Mouse (Mus musculus): ENCODE data around the gene Lims1. TPM values are rescaled to one million over a fixed set of nuclear protein-coding genes. Genes with fewer than 3 reads are reported as not detected.

Lims1 gene
- polyA plus RNA-seq, 1 experiment from 2014 or later: 121 TPM

DNA sequence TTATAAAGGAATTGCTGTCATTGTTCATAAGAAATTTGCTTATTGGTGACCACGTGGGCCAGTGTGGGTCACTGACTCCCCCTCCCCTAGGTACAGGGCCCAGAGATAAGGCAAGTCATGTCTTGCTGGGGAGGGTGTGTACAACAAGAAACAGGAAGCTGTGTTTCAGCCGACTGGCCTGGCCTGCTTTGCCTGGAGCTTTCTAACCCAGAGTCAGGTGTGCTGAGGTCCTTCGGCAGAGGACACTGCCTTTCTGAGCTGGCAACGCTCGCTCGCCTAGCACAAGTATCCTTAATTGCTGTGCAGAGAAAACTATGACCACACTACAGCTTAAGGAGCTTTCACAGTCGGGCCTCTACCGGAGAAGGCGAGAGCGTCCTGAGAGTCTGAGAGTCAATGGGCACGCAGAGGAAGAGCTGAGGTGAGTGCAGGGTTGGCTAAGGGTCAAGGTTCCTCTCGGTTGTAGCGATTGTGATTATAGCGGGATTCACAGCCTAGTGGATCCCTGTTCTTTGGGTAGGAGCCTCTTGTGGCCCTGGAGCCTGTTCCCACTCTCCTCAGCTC, 48.1 kb downstream of the Lims1 start:
- H3K4me3 ChIP-seq: peak overlapping the region; percentile 76
- peak overlapping the region; percentile 97 for H3K27ac ChIP-seq
- H3K4me1 ChIP-seq: peaks cover 90% of the 10 kb centered on the region
- H3K9ac ChIP-seq: peak overlapping the region; percentile 86
- WGBS (ENCODE audit: insufficient replicate concordance): 5% methylated on average over 14 of the region's 14 CpGs
- peak overlapping the region; percentile 76 for H3K4me2 ChIP-seq
- no peaks in the 10 kb centered on the region for H3K9me3 ChIP-seq (replicated peaks)
- ATAC-seq: peak; percentile 79
- H3K27me3 ChIP-seq (replicated peaks): no peaks in the 10 kb centered on the region
- peaks cover 18% of the 10 kb centered on the region for H3K36me3 ChIP-seq

DNA sequence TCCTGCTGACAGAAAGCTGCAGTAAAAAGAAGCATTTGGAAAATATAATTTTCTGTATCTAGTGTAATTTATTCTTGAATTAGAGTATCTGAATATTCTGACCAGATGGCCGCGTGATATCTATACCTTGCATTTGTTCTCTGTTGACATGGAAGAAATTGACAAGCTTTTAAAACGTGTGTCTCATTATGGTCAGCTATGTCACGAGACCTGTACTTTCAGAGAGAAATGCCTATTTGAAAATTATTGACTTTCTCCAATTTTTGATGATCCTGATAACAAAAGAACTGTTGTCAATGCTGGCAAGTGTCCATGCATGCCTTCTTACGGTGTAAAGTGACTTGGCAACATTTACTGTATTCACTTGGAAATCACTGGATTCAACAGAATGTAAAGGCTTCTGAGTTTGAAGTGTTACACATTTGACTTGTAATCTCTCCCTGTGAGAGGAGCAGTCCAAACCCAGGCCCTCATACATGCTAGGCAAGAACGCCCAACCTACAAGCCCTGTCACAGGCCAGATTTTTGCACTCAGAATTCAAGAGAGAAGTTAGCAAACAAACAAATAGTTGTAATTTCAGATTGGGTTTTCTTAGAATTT, 49.3 kb downstream of the Lims1 start:
- Histone ChIP-seq H3K4me3 (peak overlapping the region; percentile 76), H3K27me3 (replicated peaks) (no peaks in the 10 kb centered on the region), H3K36me3 (peaks cover 11% of the 10 kb centered on the region), H3K4me1 (peaks cover 85% of the 10 kb centered on the region), H3K4me2 (peak overlapping the region; percentile 76), H3K9me3 (replicated peaks) (no peaks in the 10 kb centered on the region), H3K27ac (peak overlapping the region; percentile 97), H3K9ac (peak overlapping the region; percentile 86)
- no peak for ATAC-seq
- WGBS (ENCODE audit: insufficient replicate concordance): 26% methylated on average over 6 of the region's 6 CpGs

- peak overlapping the region; percentile 76 for H3K4me2 ChIP-seq
- no peaks in the 10 kb centered on the region for H3K9me3 ChIP-seq (replicated peaks)
- peak; percentile 49; the same call in 1 of the 2 replicates for ATAC-seq
- peak overlapping the region; percentile 76 for H3K4me3 ChIP-seq
- H3K9ac ChIP-seq: peak overlapping the region; percentile 86
- H3K27me3 ChIP-seq (replicated peaks): no peaks in the 10 kb centered on the region
- peak overlapping the region; percentile 97 for H3K27ac ChIP-seq
- peaks cover 10% of the 10 kb centered on the region; the same call in 1 of the 2 replicates for H3K36me3 ChIP-seq
- H3K4me1 ChIP-seq: peaks cover 80% of the 10 kb centered on the region
Measured at GRCm38 (mm10) chr10:58373829-58374228, 50.6 kb downstream of the Lims1 start.

DNA sequence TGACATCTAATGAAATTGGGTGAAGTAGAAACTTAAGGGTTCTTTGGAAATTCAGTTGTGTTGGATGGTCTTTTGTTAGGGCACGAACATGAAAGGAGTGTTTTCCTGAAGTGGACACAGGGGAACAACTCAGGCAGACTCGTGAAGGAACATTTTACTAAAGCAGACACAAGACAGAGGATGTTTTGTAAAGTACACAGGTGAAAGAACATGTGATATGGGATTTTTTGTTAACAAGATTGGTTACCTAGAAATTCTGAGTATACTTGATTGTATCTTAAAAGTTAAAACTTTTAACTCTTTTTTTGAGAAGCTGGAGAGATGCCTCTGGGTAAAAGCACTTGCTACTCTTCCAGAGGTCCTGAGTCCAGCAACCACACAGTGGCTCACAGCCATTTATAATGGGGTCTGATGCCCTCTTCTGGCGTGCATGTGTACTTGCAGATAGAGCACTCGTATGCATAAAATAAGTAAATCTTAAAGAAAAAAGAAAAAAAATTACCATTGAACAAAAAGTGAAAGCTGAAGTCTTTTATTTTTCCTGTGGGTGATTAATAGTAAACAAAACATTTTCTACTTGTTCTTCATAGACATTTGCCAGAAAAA, 54.4 kb downstream of the Lims1 start:
- Histone ChIP-seq H3K4me3 (no peak overlapping the region), H3K4me1 (peaks cover 78% of the 10 kb centered on the region), H3K36me3 (peaks cover 17% of the 10 kb centered on the region), H3K9ac (no peak overlapping the region), H3K9me3 (replicated peaks) (no peaks in the 10 kb centered on the region), H3K27ac (peak overlapping the region; percentile 48; the same call in 1 of the 2 replicates), H3K4me2 (no peak overlapping the region), H3K27me3 (replicated peaks) (no peaks in the 10 kb centered on the region)
- no peak for ATAC-seq
- WGBS (ENCODE audit: insufficient replicate concordance): 27% methylated on average over 4 of the region's 4 CpGs

GRCm38 (mm10) chr10:58378380-58378779, 55.1 kb downstream of the Lims1 start:
- WGBS (ENCODE audit: insufficient replicate concordance): 45% methylated on average over 1 of the region's 1 CpGs
- H3K9me3 ChIP-seq (replicated peaks): no peaks in the 10 kb centered on the region
- no peak overlapping the region for H3K4me3 ChIP-seq
- peaks cover 17% of the 10 kb centered on the region for H3K36me3 ChIP-seq
- no peak overlapping the region for H3K27ac ChIP-seq
- no peak overlapping the region for H3K4me2 ChIP-seq
- peaks cover 78% of the 10 kb centered on the region for H3K4me1 ChIP-seq
- no peak overlapping the region for H3K9ac ChIP-seq
- no peaks in the 10 kb centered on the region for H3K27me3 ChIP-seq (replicated peaks)
- no peak for ATAC-seq

DNA sequence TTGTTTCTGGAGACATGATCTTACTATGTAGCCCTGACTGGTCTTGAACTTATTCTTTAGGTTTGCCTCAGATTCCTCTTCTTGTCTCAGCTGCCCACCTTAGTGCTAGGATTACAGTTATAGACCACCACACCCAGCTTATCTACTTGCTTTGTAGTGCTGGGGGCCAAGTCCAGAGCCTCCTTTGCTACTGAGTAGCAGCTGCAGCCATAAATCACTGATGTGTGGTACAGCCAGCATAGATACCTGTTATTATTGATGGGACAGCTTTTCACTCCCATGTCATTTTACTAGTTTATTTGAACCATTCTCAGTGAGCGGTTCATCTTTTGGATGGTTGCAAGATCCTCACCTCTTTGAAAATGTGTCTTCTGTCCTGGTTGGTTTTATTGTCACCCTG, 56.4 kb downstream of the Lims1 start:
- WGBS (ENCODE audit: insufficient replicate concordance): 100% methylated on average over 1 of the region's 1 CpGs
- Histone ChIP-seq H3K36me3 (peaks cover 12% of the 10 kb centered on the region), H3K9me3 (replicated peaks) (no peaks in the 10 kb centered on the region), H3K27ac (no peak overlapping the region), H3K4me3 (no peak overlapping the region), H3K9ac (no peak overlapping the region), H3K4me1 (peaks cover 77% of the 10 kb centered on the region), H3K4me2 (no peak overlapping the region), H3K27me3 (replicated peaks) (no peaks in the 10 kb centered on the region)
- ATAC-seq: peak; percentile 38; the same call in 1 of the 2 replicates

- no peak for ATAC-seq
- Histone ChIP-seq H3K9me3 (replicated peaks) (no peaks in the 10 kb centered on the region), H3K27me3 (replicated peaks) (no peaks in the 10 kb centered on the region), H3K4me3 (no peak overlapping the region), H3K9ac (no peak overlapping the region), H3K4me1 (peaks cover 63% of the 10 kb centered on the region), H3K27ac (no peak overlapping the region), H3K4me2 (no peak overlapping the region), H3K36me3 (peaks cover 12% of the 10 kb centered on the region; the same call in 1 of the 2 replicates)
- 32% methylated on average over 1 of the region's 1 CpGs for WGBS (ENCODE audit: insufficient replicate concordance)
Measured at GRCm38 (mm10) chr10:58381904-58382303, 58.6 kb downstream of the Lims1 start.

- no peak overlapping the region for H3K9ac ChIP-seq
- H3K36me3 ChIP-seq: peaks cover 17% of the 10 kb centered on the region
- no peaks in the 10 kb centered on the region for H3K9me3 ChIP-seq (replicated peaks)
- peak overlapping the region; percentile 5; the same call in 1 of the 2 replicates for H3K27ac ChIP-seq
- H3K4me3 ChIP-seq: no peak overlapping the region
- 25% methylated on average over 3 of the region's 3 CpGs for WGBS (ENCODE audit: insufficient replicate concordance)
- H3K27me3 ChIP-seq (replicated peaks): no peaks in the 10 kb centered on the region
- peaks cover 63% of the 10 kb centered on the region for H3K4me1 ChIP-seq
- no peak overlapping the region for H3K4me2 ChIP-seq
- no peak for ATAC-seq
Measured at GRCm38 (mm10) chr10:58382621-58383101, 59.4 kb downstream of the Lims1 start.

DNA sequence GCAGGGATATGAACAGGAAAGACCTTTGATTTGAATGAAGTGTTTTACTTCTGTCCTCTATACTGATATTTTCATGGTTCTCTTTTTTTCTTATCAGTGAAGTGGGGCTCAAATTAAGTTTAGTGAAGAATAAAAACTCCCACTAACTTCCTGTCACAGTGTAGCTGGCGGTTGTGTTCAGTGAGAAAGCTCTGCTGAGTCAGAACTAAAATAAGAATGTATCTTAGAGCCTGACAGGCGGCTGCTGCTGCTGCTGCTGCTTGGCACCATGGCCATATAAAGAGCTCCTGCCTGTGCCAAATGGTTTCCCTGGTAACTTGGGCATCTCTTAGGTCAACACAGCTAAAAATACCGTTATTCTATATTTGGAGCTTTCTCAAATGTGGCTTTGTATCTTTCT, 60.0 kb downstream of the Lims1 start:
- Histone ChIP-seq H3K27ac (no peak overlapping the region), H3K4me2 (no peak overlapping the region), H3K4me3 (no peak overlapping the region), H3K36me3 (peaks cover 21% of the 10 kb centered on the region), H3K4me1 (peaks cover 63% of the 10 kb centered on the region), H3K9me3 (replicated peaks) (no peaks in the 10 kb centered on the region), H3K27me3 (replicated peaks) (no peaks in the 10 kb centered on the region), H3K9ac (no peak overlapping the region)
- WGBS (ENCODE audit: insufficient replicate concordance): 38% methylated on average over 3 of the region's 3 CpGs
- no peak for ATAC-seq

- Histone ChIP-seq H3K27me3 (replicated peaks) (no peaks in the 10 kb centered on the region), H3K27ac (no peak overlapping the region), H3K9me3 (replicated peaks) (no peaks in the 10 kb centered on the region), H3K4me3 (no peak overlapping the region), H3K4me1 (peaks cover 62% of the 10 kb centered on the region), H3K36me3 (peaks cover 21% of the 10 kb centered on the region), H3K9ac (no peak overlapping the region), H3K4me2 (no peak overlapping the region)
- WGBS (ENCODE audit: insufficient replicate concordance): 89% methylated on average over 2 of the region's 2 CpGs
- ATAC-seq: no peak
Measured at GRCm38 (mm10) chr10:58383761-58384160, 60.5 kb downstream of the Lims1 start.

DNA sequence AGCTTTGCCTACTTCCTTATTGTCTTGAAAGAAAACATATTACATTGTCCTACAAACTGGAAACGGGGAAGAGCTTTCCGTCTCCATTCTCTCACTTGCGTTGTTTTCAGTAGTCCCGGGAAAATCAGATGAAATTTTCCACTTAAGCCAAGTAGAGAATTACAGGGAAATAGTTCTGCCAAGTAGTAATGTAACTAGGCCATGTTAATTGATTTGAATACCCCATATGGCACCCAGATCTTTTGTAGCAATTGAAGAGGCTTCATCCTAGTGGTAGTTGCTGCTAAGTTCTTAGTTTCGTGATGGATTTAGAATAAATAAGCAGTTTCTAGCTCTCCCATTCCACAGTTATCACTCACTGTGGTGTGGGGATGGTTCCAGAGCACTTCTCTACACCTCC, 62.4 kb downstream of the Lims1 start:
- no peak overlapping the region for H3K4me3 ChIP-seq
- 86% methylated on average over 5 of the region's 5 CpGs for WGBS (ENCODE audit: insufficient replicate concordance)
- no peak for ATAC-seq

DNA sequence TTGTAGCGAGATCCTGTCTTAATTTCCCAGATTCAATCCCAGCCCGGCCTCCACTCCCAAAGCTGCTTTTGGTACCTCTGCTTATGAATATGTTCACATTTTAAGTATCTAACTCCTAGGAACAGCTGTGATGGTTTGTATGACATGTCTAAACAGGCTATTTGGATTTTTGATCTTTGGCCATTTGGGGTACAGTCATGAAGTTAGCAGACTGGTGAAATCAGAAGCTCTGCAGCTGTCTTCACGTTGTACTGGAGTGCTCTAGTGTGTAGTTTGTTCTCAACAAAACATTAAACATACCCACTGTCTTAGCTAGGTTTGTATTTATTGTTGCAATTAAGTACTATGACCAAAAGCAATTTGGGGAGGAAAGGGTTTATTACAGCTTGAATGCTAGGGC, 63.7 kb downstream of the Lims1 start:
- no peak for ATAC-seq
- peaks cover 60% of the 10 kb centered on the region for H3K4me1 ChIP-seq
- H3K4me3 ChIP-seq: no peak overlapping the region
- WGBS (ENCODE audit: insufficient replicate concordance): 80% methylated on average over 3 of the region's 3 CpGs
- no peak overlapping the region for H3K4me2 ChIP-seq
- H3K9me3 ChIP-seq (replicated peaks): no peaks in the 10 kb centered on the region
- H3K36me3 ChIP-seq: peaks cover 20% of the 10 kb centered on the region
- H3K27me3 ChIP-seq (replicated peaks): no peaks in the 10 kb centered on the region
- no peak overlapping the region for H3K27ac ChIP-seq
- no peak overlapping the region for H3K9ac ChIP-seq

More for the DNA sequence above, 62.4 kb downstream of the Lims1 start:
- Histone ChIP-seq H3K4me1 (peaks cover 59% of the 10 kb centered on the region), H3K4me2 (no peak overlapping the region), H3K27me3 (replicated peaks) (no peaks in the 10 kb centered on the region), H3K9me3 (replicated peaks) (no peaks in the 10 kb centered on the region), H3K9ac (no peak overlapping the region), H3K36me3 (peaks cover 21% of the 10 kb centered on the region), H3K27ac (no peak overlapping the region)

All from liver, embryonic 12.5 days (tissue).